Mouse (Mus musculus): Measurements from ENCODE around the gene Szt2.

DNA sequence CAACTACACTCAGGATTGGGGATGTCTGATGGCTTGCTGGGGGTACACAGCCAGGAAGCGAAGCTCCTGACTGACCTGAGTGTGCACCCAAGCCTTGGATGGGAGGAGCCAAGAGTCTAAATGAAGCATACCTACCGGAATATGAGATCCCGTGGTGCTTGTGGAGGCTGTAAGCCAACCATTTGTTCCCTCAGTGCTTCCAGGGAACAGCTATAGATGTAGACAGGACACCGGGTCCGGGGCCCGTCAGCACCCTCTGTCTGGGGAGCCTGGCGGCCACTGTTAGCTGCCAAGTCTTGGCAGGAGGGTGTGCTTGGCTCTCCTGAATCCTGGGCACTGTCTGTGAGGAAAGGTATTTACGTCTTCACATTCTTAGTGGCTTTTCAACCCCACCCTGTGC lies 21.8 kb downstream of the Szt2 start:
- TF ChIP-seq NRF1 (IDR thresholded peaks at IDR 0.05; ENCODE audit: low read depth, low read length): no peak
- TF ChIP-seq JUND (conservative IDR thresholded peaks at IDR 0.05; ENCODE audit: low read depth, low read length): no peak
- TF ChIP-seq TCF12 (IDR thresholded peaks at IDR 0.05; ENCODE audit: low read depth, low read length): no peak
- no peak for TF ChIP-seq ZNF384 (IDR thresholded peaks at IDR 0.05; ENCODE audit: low read depth, low read length)
- TF ChIP-seq ETS1 (conservative IDR thresholded peaks at IDR 0.05; ENCODE audit: low read depth, low read length): no peak
- TF ChIP-seq CTCF (conservative IDR thresholded peaks at IDR 0.05 in 1 of 2, IDR thresholded peaks at IDR 0.05 in 1 of 2; ENCODE audit: low read depth in 2 of 2, low read length in 2 of 2): no peak
- TF ChIP-seq RCOR1 (conservative IDR thresholded peaks at IDR 0.05; ENCODE audit: low read depth, low read length): no peak
- TF ChIP-seq E2F4 (IDR thresholded peaks at IDR 0.05; ENCODE audit: insufficient replicate concordance, low read depth, low read length): no peak
- TF ChIP-seq POLR2A (IDR thresholded peaks at IDR 0.05; ENCODE audit: low read depth, low read length): no peak
- no peak for TF ChIP-seq USF2 (conservative IDR thresholded peaks at IDR 0.05; ENCODE audit: low read depth, low read length)
- TF ChIP-seq ELF1 (IDR thresholded peaks at IDR 0.05; ENCODE audit: low read depth, low read length): no peak
- no peak for TF ChIP-seq ZKSCAN1 (IDR thresholded peaks at IDR 0.05; ENCODE audit: borderline replicate concordance, low read depth, low read length)
